Mouse (Mus musculus): ENCODE results near the gene Col4a2.

GRCm38 (mm10) chr8:11379590-11379989 is 67.0 kb downstream of the Col4a2 start:
- TF ChIP-seq CTCF (IDR thresholded peaks at IDR 0.05; ENCODE audit: control insufficient read depth, insufficient read depth, insufficient replicate concordance, low read depth, low read length) (no peak), POLR2A (IDR thresholded peaks at IDR 0.05; ENCODE audit: control insufficient read depth, low read depth, low read length) (no peak)
